ENCODE assay signal across 25 mouse cellular contexts in genomic region chr12:70293165-70293926, GRCm38 (mm10). TPM values are rescaled to one million over a fixed set of nuclear protein-coding genes. Genes with fewer than 3 reads are reported as not detected.
DNase-seq lines count a peak whose midpoint lies in the region; ATAC-seq and TF ChIP-seq lines count a peak whose summit lies in the region.
"Had no signal": no experiment of that assay in that cellular context is flagged by ENCODE, and none has a peak within 500 bp of the region (broad histone marks: within the 10 kb centered on the region; RNA-seq: fewer than 3 reads in every experiment).

No protein-coding gene starts in this region.

- H3K9ac ChIP-seq in forebrain, postnatal 0 days: no peak overlapping the region
- no peak overlapping the region for H3K9ac ChIP-seq in forebrain, embryonic 12.5 days
- no peak overlapping the region for H3K9ac ChIP-seq in neural tube, embryonic 11.5 days (ENCODE audit: low read length)
- no peak overlapping the region for H3K9ac ChIP-seq in midbrain, embryonic 16.5 days (ENCODE audit: low read depth, low read length)
- H3K9ac ChIP-seq in stomach, postnatal 0 days (ENCODE audit: low read length): no peak overlapping the region
- H3K9ac ChIP-seq: heart, embryonic 13.5 days; limb, embryonic 12.5 days; liver, embryonic 12.5 days; lung, embryonic 14.5 days; stomach, embryonic 15.5 days had no signal

- 71% methylated on average over 10 of the region's 10 CpGs for WGBS in forebrain, postnatal 0 days
- WGBS in forebrain, embryonic 12.5 days: 78% methylated on average over 10 of the region's 10 CpGs
- WGBS in neural tube, embryonic 11.5 days: 74% methylated on average over 10 of the region's 10 CpGs
- WGBS in midbrain, embryonic 16.5 days: 77% methylated on average over 10 of the region's 10 CpGs
- 93% methylated on average over 10 of the region's 10 CpGs for WGBS in stomach, postnatal 0 days

- TF ChIP-seq EP300 in stomach, postnatal 0 days (optimal IDR thresholded peaks at IDR 0.05): no peak

- peak; percentile 31 for DNase-seq in forebrain, postnatal 0 days
- no peak for DNase-seq in neural tube, embryonic 11.5 days (ENCODE audit: low spot score)
- DNase-seq in neural tube, embryonic 10.5 days (ENCODE audit: extremely low spot score, low spot score): no peak
- no peak for DNase-seq in embryo, embryonic 9.5 days (ENCODE audit: extremely low spot score)
- DNase-seq in urinary bladder, adult 18-20 months (ENCODE audit: low spot score in 2 of 2): no peak
- DNase-seq in stomach, postnatal 0 days (ENCODE audit: low spot score): no peak
- DNase-seq: adrenal gland, postnatal 14 days; cerebellum, adult 11-12 months; gastrocnemius, adult 2 months; heart, postnatal 4 days; kidney, postnatal 36 days; lung, embryonic 14.5 days; lung, postnatal 4 days; retina, postnatal 1 day; thymus, adult 2 months had no signal

- H3K36me3 ChIP-seq in forebrain, postnatal 0 days (ENCODE audit: insufficient read depth): 0 out of 2 replicates have a peak, but pooled peaks cover 10% of the 10 kb centered on the region
- no peaks in the 10 kb centered on the region for H3K36me3 ChIP-seq in forebrain, embryonic 12.5 days (replicated peaks)
- no peaks in the 10 kb centered on the region for H3K36me3 ChIP-seq in neural tube, embryonic 11.5 days (ENCODE audit: control insufficient read depth, insufficient read depth, low read length)
- H3K36me3 ChIP-seq in midbrain, embryonic 16.5 days (ENCODE audit: control insufficient read depth, insufficient read depth, low read length): peaks cover 4% of the 10 kb centered on the region; the same call in 1 of the 2 replicates
- no peaks in the 10 kb centered on the region for H3K36me3 ChIP-seq in stomach, postnatal 0 days (ENCODE audit: control insufficient read depth, insufficient read depth, low read length)
- H3K36me3 ChIP-seq: embryonic facial prominence, embryonic 10.5 days; heart, embryonic 13.5 days; limb, embryonic 12.5 days; liver, embryonic 12.5 days; stomach, embryonic 15.5 days had no signal

- H3K27me3 ChIP-seq in forebrain, postnatal 0 days (ENCODE audit: insufficient read depth, low read length): no peaks in the 10 kb centered on the region
- no peaks in the 10 kb centered on the region for H3K27me3 ChIP-seq in forebrain, embryonic 12.5 days
- H3K27me3 ChIP-seq in neural tube, embryonic 11.5 days (ENCODE audit: control insufficient read depth, insufficient read depth, low read length): no peaks in the 10 kb centered on the region
- H3K27me3 ChIP-seq in midbrain, embryonic 16.5 days (ENCODE audit: control insufficient read depth, insufficient read depth, low read depth, low read length): no peaks in the 10 kb centered on the region
- H3K27me3 ChIP-seq in stomach, postnatal 0 days (ENCODE audit: control insufficient read depth, insufficient read depth, low read length): no peaks in the 10 kb centered on the region
- H3K27me3 ChIP-seq: CH12.LX; heart, embryonic 13.5 days; limb, embryonic 12.5 days; liver, embryonic 12.5 days; stomach, embryonic 15.5 days had no signal

- H3K9me3 ChIP-seq in forebrain, postnatal 0 days (ENCODE audit: low read length): no peaks in the 10 kb centered on the region
- no peaks in the 10 kb centered on the region for H3K9me3 ChIP-seq in forebrain, embryonic 12.5 days
- no peaks in the 10 kb centered on the region for H3K9me3 ChIP-seq in neural tube, embryonic 11.5 days (ENCODE audit: control insufficient read depth, low read length)
- H3K9me3 ChIP-seq in midbrain, embryonic 16.5 days (replicated peaks; ENCODE audit: control insufficient read depth, low read length, poor library complexity, severe bottlenecking): no peaks in the 10 kb centered on the region
- H3K9me3 ChIP-seq in stomach, postnatal 0 days (ENCODE audit: control insufficient read depth, low read length): no peaks in the 10 kb centered on the region
- H3K9me3 ChIP-seq: embryonic facial prominence, embryonic 10.5 days; limb, embryonic 12.5 days; liver, embryonic 12.5 days; stomach, embryonic 15.5 days had no signal

- no peak for TF ChIP-seq CTCF in forebrain, postnatal 0 days (IDR thresholded peaks at IDR 0.05; ENCODE audit: low read depth)
- no peak for TF ChIP-seq CTCF in stomach, postnatal 0 days (IDR thresholded peaks at IDR 0.05; ENCODE audit: low read depth)

- ATAC-seq in forebrain, postnatal 0 days: peak; percentile 72
- ATAC-seq in forebrain, embryonic 12.5 days (ENCODE audit: low FRiP score): no peak
- peak; percentile 46; the same call in 1 of the 2 replicates for ATAC-seq in neural tube, embryonic 11.5 days (ENCODE audit: insufficient read depth, low FRiP score, low TSS enrichment)
- ATAC-seq in midbrain, embryonic 16.5 days: peak; percentile 60
- no peak for ATAC-seq in stomach, postnatal 0 days (ENCODE audit: low FRiP score, low TSS enrichment)
- ATAC-seq: intestine, embryonic 16.5 days; liver, embryonic 12.5 days had no signal

- peak overlapping the region; percentile 1; the same call in 1 of the 2 replicates for H3K27ac ChIP-seq in forebrain, postnatal 0 days (ENCODE audit: low read depth, low read length)
- no peak overlapping the region for H3K27ac ChIP-seq in forebrain, embryonic 12.5 days
- H3K27ac ChIP-seq in neural tube, embryonic 11.5 days (ENCODE audit: low read depth, low read length): no peak overlapping the region
- peak overlapping the region; percentile 24; the same call in 1 of the 2 replicates for H3K27ac ChIP-seq in midbrain, embryonic 16.5 days (ENCODE audit: low read length)
- H3K27ac ChIP-seq in stomach, postnatal 0 days (replicated peaks): no peak overlapping the region
- H3K27ac ChIP-seq: embryonic facial prominence, embryonic 10.5 days; gastrocnemius, adult 2 months; heart, embryonic 13.5 days; limb, embryonic 12.5 days; liver, embryonic 12.5 days; stomach, embryonic 15.5 days had no signal

- 0 out of 2 replicates have a peak, but pooled peaks cover 9% of the 10 kb centered on the region for H3K4me1 ChIP-seq in forebrain, postnatal 0 days (ENCODE audit: insufficient read depth)
- H3K4me1 ChIP-seq in forebrain, embryonic 12.5 days: peaks cover 19% of the 10 kb centered on the region
- H3K4me1 ChIP-seq in neural tube, embryonic 11.5 days (ENCODE audit: control insufficient read depth, insufficient read depth, low read length): peaks cover 2% of the 10 kb centered on the region; the same call in 1 of the 2 replicates
- no peaks in the 10 kb centered on the region for H3K4me1 ChIP-seq in midbrain, embryonic 16.5 days (ENCODE audit: control insufficient read depth, insufficient read depth, low read length)
- H3K4me1 ChIP-seq in stomach, postnatal 0 days (replicated peaks; ENCODE audit: control insufficient read depth, insufficient read depth): no peaks in the 10 kb centered on the region
- H3K4me1 ChIP-seq: heart, embryonic 13.5 days; limb, embryonic 12.5 days; liver, embryonic 12.5 days; stomach, embryonic 15.5 days had no signal

- H3K4me2 ChIP-seq in forebrain, postnatal 0 days (ENCODE audit: low read depth): no peak overlapping the region
- H3K4me2 ChIP-seq in forebrain, embryonic 12.5 days: no peak overlapping the region
- H3K4me2 ChIP-seq in neural tube, embryonic 11.5 days (ENCODE audit: low read depth): no peak overlapping the region
- no peak overlapping the region for H3K4me2 ChIP-seq in midbrain, embryonic 16.5 days (ENCODE audit: low read length)
- no peak overlapping the region for H3K4me2 ChIP-seq in stomach, postnatal 0 days (replicated peaks; ENCODE audit: low read depth)
- H3K4me2 ChIP-seq: heart, embryonic 13.5 days; limb, embryonic 12.5 days; liver, embryonic 12.5 days; lung, embryonic 14.5 days; stomach, embryonic 15.5 days had no signal

- no peak overlapping the region for H3K4me3 ChIP-seq in forebrain, postnatal 0 days (ENCODE audit: low read depth, low read length)
- no peak overlapping the region for H3K4me3 ChIP-seq in forebrain, embryonic 12.5 days (replicated peaks)
- no peak overlapping the region for H3K4me3 ChIP-seq in neural tube, embryonic 11.5 days (ENCODE audit: low read depth, low read length)
- H3K4me3 ChIP-seq in midbrain, embryonic 16.5 days (ENCODE audit: low read depth, low read length): no peak overlapping the region
- H3K4me3 ChIP-seq in stomach, postnatal 0 days (ENCODE audit: low read depth, low read length): no peak overlapping the region
- H3K4me3 ChIP-seq: embryonic facial prominence, embryonic 10.5 days; gastrocnemius, adult 2 months; heart, embryonic 13.5 days; limb, embryonic 12.5 days; liver, embryonic 12.5 days; stomach, embryonic 15.5 days had no signal

RNA-seq across cellular contexts. Expression of gene Trim9, which starts 54.1 kb away (rescaled TPM):
- 114 and 135 TPM in 2 replicates for total RNA-seq in forebrain, postnatal 0 days (2014; rRNA removed)
- 67.0 and 96.8 TPM in 2 replicates for polyA plus RNA-seq in forebrain, postnatal 0 days (2015; fragmentation: Nextera tagmentation; extraction: Ambion mirVana)
- 17.5 and 18.1 TPM in 2 replicates for polyA plus RNA-seq in forebrain, embryonic 12.5 days (2016; fragmentation: Nextera tagmentation; extraction: Ambion mirVana)
- polyA plus RNA-seq in neural tube, embryonic 11.5 days (2014; fragmentation: Nextera tagmentation; extraction: Ambion mirVana): 24.6 and 27.4 TPM in 2 replicates
- polyA plus RNA-seq in midbrain, embryonic 16.5 days (2015; fragmentation: Nextera tagmentation; extraction: Ambion mirVana): 88.6 and 108 TPM in 2 replicates
- polyA plus RNA-seq in stomach, postnatal 0 days (2015; fragmentation: Nextera tagmentation; extraction: Ambion mirVana): 0.32 and 0.64 TPM in 2 replicates
- total RNA-seq: CH12.LX, MEL had no signal

Comparison
In these comparisons a context has a peak if more than half of its experiments do, and no peak if none do; other contexts are left out.
1. ATAC-seq: peak in forebrain, postnatal 0 days (single experiment), neural tube, embryonic 11.5 days (single experiment) and midbrain, embryonic 16.5 days (single experiment); none in forebrain, embryonic 12.5 days (single experiment) and stomach, postnatal 0 days (single experiment).
2. H3K27ac ChIP-seq: peak in forebrain, postnatal 0 days (single experiment) and midbrain, embryonic 16.5 days (single experiment); none in forebrain, embryonic 12.5 days (single experiment), neural tube, embryonic 11.5 days (single experiment) and stomach, postnatal 0 days (single experiment).
3. RNA of gene Trim9, which starts 54.1 kb away (polyA plus RNA-seq): 88.6 to 108 TPM in midbrain, embryonic 16.5 days, 67.0 to 96.8 TPM in forebrain, postnatal 0 days, 24.6 to 27.4 TPM in neural tube, embryonic 11.5 days and 17.5 to 18.1 TPM in forebrain, embryonic 12.5 days; 0.32 to 0.64 TPM in stomach, postnatal 0 days; every median in the first group is over 10 times any median in the second.